Mouse (Mus musculus) activated CD4-positive, CD25-positive, alpha-beta regulatory T cell, adult 9 weeks (primary cell): Measurements from ENCODE around the gene Sytl1. TPM values are rescaled to one million over a fixed set of nuclear protein-coding genes. Genes with fewer than 3 reads are reported as not detected.

ENCODE experiments used
- polyA plus RNA-seq: library from polyadenylated mRNA; unstranded; fragments of 100-300 nt; shearing (Covaris generic); gene quantifications from one replicate; pipeline ENCODE4 v1.2.1, GENCODE M21; 2017

Sytl1 gene
- 59.7 TPM for polyA plus RNA-seq

DNA sequence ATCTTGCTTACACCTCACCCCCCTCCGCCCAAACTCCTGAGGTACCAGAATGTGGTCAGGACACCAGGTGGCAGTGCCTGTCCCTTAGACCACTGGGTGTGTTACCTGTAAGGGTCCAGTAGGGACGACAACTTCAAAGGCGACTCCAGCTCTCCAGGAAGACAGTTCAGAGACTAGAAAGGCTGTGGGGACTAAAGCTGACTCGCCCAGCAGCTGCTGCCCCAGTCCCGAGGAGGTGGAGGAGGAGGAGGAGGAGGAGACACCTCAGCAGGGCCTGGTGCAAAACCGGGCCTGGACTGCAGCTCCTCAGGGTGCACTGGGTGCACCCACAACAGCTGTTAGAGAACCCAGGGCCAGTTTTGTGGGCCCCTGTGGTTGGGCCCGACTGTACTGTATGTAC lies at the start of gene Sytl1:
Gene Sytl1, minus strand, starts transcription at position 232 of the 400 bp plus-strand sequence.

GRCm38 (mm10) chr4:133277104-133278026 lies 14.5 kb upstream of the Sytl1 start, which contains the start of gene Tmem222:
Gene Tmem222, minus strand, starts transcription at chr4:133277792.

GRCm38 (mm10) chr4:133240490-133240921 lies 22.4 kb downstream of the Sytl1 start, which contains the start of gene Map3k6:
Gene Map3k6, plus strand, starts transcription at chr4:133240818.

GRCm38 (mm10) chr4:133211751-133212561 lies 51.0 kb downstream of the Sytl1 start, which contains the start of the genes Cd164l2 and Gpr3:
Gene Cd164l2, plus strand, starts transcription at chr4:133212131.
Gene Gpr3, minus strand, starts transcription at chr4:133212536.

Other genes with a start within 250 kb of the Sytl1 start
- 105 TPM for gene Wasf2, start 132.6 kb downstream of the Sytl1 start, polyA plus RNA-seq
- not detected for gene Cd164l2, start 51.0 kb downstream of the Sytl1 start, polyA plus RNA-seq
- gene Gpr3, start 50.6 kb downstream of the Sytl1 start, polyA plus RNA-seq: not detected
- gene Map3k6, start 22.3 kb downstream of the Sytl1 start, polyA plus RNA-seq: not detected
- 71.1 TPM for gene Tmem222, start 14.7 kb upstream of the Sytl1 start, polyA plus RNA-seq
- 4.4 TPM for gene Wdtc1, start 90.4 kb upstream of the Sytl1 start, polyA plus RNA-seq
- gene Slc9a1, start 106.6 kb upstream of the Sytl1 start, polyA plus RNA-seq: 27.6 TPM
- not detected for gene Tent5b, start 217.0 kb upstream of the Sytl1 start, polyA plus RNA-seq
- not detected for gene Trnp1, start 235.4 kb upstream of the Sytl1 start, polyA plus RNA-seq